Mouse (Mus musculus) MEL-GATA-1-ER (cell line): ENCODE data around the gene Glg1.
"Not testable (repeated sequence)": the region's sequence is repeated elsewhere in the genome, so short reads cannot be mapped to it uniquely, and the experiment has no call there.

Experiments used
- DNase-seq: peaks from one replicate; pipeline ENCODE4 v3.0.0-alpha.2; 2012; ENCODE audit warnings: low read depth; ENCODE audit errors: extremely low read depth

Gene Glg1

DNA sequence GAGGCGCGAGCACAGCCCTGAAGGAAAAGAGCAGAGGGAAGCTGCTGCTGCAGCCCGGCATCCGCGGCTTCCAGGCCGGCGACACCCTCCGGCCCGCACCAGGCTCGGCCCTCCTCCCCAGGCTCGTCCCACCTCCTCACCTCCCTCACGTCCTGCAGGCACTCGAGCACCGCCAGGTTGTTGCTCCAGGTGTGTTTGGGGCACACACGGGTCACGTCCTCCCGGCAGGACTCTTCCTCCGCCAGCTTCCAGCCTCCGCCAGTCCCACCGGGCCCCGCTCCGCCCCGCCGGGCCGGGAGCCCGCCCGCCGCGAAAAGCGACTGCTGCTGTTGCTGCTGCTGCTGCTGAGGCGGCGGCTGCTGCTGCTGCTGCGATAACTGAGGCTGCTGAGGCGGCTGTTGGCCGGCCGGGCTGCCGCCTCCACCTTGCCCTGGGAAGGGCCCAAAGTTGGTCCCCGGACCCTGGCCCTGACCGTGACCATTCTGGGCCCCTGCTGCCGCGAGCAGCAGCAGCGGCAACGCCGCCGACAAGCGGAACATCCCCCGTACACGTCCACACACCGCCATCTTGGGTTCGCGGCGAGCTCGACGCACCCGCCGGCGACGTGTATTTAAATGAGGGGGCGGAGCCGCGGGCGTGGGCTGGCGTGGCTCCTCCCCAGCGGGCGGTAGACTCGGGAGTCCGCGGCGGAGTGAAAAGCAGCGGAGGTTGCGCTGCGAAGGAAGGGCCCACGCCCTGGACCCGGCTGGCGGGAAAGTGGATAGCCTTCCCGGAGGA, at the start of gene Glg1:
TSS of gene Glg1 (minus strand) at position 586 of the 777 bp plus-strand sequence.
- peak; percentile 63 for DNase-seq

- no peak for DNase-seq
These were observed 46.2 kb upstream of the Glg1 start for GRCm38 (mm10) chr8:111305031-111305730.

- no peak for DNase-seq
These were observed 45.3 kb upstream of the Glg1 start for GRCm38 (mm10) chr8:111304359-111304758.

- DNase-seq = not testable (repeated sequence)
These were observed 44.2 kb upstream of the Glg1 start for GRCm38 (mm10) chr8:111303076-111303803.

DNA sequence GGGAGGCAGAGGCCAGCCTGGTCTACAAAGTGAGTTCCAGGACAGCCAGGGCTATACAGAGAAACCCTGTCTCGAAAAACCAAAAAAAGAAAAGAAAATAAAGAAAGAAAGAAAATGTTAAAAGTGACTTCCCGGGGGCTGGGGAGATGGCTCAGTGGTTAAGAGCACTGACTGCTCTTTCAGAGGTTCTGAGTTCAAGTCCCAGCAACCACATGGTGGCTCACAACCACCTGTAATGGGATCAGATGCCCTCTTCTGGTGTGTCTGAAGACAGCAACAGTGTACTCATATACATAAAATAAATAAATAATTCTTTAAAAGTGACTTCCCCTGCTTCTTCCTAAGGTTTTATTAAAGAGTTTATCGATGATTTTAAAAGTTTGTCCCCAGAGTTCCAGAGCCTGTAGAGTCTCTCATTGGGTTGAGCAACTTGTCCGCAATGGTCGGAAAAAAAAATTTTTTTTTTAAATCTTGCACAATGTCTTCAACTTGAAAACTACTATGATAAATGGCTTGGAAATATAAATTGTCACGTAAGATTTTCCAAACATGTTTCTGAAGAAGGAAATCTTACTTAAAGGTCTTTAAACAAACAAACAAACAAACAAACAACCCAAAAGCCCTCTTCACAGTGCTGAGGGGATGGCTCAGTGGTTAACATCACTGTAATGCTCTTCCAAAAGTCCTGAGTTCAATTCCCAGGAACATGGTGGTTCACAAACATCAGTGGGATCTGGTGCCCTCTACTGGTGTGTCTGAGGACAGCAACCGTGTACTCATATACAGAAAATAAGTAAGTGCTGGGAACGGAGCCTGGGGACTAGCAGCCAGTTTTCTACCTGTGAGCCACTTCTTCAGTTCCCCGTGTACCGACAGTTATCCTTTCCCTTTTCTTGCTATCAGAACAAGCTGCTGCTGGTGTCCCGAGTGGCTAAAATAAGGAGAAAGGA, 41.9 kb upstream of the Glg1 start:
- DNase-seq = peak; percentile 53

DNA sequence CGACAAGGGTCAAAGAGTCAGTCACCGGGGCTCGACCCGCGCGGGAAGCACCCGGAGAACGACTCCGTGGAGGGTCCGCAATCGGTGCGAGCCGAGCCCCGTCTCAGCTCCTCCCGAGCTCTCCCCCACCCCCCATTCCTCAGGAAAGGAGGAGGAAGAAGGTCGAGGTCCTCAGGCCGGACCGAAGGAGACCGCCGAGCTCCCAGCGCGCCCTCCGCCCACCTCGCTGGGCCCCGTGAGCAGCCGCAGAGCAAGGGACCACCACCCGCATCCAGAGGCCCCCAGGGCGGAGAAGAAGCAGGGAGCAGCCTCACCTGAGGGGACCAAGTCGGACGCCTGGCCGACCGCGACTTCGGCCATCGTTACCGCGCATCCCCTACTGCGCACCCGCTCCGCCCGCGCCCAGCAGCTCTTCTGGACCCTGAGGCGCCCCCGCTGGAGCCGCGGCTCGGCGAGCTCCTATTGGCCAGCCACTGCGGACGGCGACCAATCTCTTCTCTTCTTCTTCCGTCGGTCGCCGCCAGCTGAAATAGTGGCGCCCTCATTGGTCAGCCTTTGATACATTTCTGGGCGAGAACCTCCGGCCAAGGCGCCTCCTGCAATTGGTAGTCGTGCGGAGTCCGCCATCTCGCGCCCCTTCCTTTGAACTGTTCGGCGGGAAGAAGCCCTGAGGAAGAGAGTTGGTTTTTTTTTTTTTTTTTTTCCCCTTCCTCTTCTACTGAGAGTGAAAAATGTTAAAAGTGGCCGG, 41.0 kb upstream of the Glg1 start, which contains the start of gene Rfwd3:
TSS of gene Rfwd3 (minus strand) at position 402 of the 748 bp plus-strand sequence.
- peak; percentile 96 for DNase-seq

DNA sequence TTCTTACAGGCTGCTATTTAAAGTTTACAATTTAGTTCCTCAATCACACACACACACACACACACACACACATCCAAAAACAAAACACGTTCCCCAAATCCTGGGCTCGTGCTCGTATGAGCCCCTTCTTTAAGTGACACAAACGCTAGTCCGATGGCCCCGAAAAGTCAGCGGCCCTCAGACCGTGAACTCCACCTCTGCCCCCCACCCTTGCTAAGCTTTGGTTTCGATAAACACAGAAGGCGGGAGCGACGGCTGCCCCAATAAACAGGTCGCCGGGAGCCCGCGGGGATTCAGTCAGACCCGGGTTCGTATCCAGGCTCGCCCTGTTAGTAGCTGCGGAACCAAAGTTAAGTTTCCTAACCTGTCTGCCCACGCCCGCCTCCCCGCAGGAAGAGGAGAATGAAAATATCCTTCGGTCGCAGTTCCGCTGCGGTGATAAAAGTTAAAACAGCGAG, 40.4 kb upstream of the Glg1 start:
- DNase-seq = peak; percentile 66

DNA sequence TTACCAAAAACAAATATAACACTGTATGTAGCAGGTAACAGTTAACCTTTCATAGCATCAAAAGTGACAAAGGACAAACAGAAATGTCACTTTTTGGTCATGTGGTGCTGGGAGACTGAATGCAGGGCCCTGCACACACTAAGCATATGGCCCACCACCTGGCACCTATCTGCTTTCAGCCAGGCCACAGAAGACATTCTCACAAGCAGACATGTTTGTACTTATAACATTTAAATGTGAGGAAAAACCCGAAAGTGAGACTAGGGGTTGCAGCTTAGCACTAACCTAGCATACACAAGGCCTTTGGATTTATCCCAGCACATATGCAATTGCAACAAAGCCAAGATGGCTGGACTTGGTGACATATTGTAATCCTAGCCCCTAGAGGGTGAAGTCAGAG, 39.0 kb upstream of the Glg1 start:
- DNase-seq = no peak

GRCm38 (mm10) chr8:111291733-111292132, 32.7 kb upstream of the Glg1 start:
- DNase-seq = no peak

GRCm38 (mm10) chr8:111290586-111290985, 31.6 kb upstream of the Glg1 start:
- no peak for DNase-seq

GRCm38 (mm10) chr8:111285603-111286002, 26.6 kb upstream of the Glg1 start:
- DNase-seq = no peak

GRCm38 (mm10) chr8:111282093-111282492, 23.1 kb upstream of the Glg1 start:
- DNase-seq = no peak

DNA sequence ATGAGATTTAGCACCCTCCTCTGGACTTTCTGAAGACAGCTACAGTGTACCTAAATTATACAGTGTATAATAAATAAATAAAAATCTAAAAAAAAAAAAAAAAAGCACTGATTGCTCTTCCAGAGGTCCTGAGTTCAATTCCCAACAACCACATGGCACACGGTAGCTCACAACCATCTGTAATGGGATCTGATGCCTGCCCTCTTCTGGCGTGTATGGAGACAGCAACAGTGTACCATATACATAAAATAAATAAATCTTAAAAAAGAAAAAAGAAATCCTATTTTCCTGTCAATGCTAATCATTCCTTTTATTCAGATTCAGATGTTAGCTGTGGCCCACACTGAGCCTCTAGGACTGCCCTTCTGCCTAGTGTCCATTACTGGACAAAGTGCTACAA, 9.3 kb upstream of the Glg1 start:
- DNase-seq = no peak

DNA sequence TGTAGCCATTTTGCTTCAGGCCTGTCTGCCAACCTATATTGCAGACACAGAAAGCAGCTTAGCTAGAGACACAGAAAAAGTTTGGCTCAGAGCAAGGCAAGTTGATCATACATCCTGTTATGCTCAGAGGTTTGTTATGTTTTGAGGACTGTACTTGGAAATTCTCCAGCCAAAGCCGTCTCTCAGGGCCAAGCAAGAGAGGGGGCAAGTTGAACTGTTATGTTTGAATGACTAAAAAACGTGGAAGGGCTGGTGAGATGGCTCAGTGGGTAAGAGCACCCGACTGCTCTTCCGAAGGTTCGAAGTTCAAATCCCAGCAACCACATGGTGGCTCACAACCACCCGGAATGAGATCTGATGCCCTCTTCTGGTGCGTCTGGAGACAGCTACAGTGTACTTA, 7.1 kb upstream of the Glg1 start:
- not testable (repeated sequence) for DNase-seq

GRCm38 (mm10) chr8:111264693-111265220, 5.7 kb upstream of the Glg1 start:
- no peak for DNase-seq

DNA sequence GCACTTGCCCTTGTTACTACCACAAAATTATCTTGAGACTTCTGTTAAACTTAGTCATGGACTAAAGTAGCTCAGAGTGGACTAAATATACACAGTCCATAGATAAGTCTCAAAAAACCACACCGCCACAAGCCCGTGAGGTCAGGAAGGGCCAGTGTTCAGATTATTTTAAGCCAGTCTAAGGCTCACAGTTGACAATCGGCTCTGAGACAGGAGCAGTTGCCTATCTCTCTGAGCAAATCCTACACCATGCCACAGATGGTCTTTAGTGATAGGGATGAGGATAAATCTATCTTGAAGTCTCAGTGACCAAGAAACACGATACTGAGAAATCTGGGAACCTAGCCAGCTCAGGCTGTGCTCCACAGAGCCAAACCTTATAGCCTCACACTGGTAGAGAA, 3.0 kb upstream of the Glg1 start:
- DNase-seq = peak; percentile 31

DNA sequence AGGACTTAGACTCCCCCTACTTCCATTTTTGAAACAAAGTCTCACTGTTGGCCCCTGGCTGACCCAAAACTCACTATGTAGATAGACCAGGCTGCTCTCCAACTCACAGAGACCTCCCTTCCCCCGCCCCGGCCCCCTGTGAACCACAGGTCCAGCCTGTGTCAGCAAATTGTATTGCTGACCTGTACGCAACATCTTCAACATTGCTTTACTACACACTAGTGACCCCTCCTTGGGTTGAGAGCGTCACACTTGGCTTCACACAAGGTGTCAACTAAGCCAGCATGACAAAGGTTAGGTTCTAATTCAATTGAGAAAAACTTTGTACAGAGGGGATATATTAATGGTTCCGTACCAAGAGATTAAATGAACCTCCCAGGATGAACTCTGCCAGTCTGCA, 1.2 kb upstream of the Glg1 start:
- DNase-seq = no peak

GRCm38 (mm10) chr8:111259408-111259741, 359 bp upstream of the Glg1 start:
- peak; percentile 66 for DNase-seq

DNA sequence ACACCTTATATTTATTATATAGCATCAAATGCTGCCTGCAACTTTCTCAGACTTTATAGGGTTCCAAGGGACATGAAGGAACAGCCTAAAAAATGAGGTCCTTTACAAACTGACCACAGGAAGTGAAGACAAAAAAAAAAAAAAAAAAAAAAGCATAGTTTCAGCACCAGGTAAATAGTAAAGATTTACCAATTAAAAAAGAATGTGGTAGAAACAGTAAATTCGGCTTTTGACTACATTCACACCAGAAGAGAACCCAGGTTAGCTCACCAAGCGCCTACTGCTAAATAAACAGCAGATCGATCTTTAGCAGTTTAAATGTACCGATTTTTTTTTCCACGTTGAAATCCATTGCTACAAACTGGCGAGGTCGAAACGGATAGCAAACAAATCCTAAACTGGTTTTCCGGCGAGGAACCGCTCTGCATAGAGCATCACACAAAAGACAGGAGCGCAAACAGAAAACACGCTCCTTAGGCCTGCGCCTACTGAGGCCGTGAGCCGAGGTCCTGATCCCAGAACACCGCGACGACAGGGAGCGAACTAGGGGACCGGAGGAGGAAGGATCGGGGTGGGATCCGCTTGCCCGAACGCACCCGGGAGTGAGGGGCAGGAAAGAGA, 896 bp downstream of the Glg1 start:
- peak; percentile 39 for DNase-seq
